Comparison of ENCODE assay signal across 21 mouse cellular contexts in the genomic region with DNA sequence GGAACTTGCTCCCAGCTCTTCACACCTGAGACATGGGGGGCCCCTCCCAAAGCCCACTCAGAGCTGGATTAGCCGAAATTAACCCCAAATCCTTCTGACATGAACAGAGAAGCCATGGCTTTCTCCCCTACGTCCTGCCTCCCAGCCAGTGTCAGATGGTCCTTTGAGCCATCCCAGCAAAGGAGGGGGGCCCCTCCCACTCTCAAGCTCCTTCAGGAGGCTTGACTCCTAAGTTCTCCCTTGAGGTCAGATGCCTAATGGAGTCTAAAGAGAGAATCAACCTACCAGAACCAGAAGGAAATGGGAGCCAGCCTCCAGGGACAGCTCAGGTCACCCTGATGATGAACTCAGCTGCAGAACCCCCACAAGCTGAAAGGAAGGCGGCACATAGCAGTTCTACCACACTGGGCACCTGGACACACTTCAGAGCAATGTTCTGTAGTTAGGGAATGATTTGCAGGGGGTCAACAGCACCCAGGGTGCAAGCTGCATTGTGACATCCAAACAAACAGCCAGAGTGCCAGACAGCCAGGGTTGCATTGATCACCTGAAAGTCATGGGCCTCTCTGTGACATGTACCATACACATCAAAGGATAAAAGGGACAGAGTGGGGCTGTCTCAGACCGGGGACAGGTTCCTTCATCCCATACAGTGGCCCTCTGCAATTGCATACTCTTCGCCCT. TPM values are rescaled to one million over a fixed set of nuclear protein-coding genes. Genes with fewer than 3 reads are reported as not detected.
"Had no signal": no experiment of that assay in that cellular context is flagged by ENCODE, and none has a peak within 500 bp of the region (broad histone marks: within the 10 kb centered on the region; RNA-seq: fewer than 3 reads in every experiment).

No protein-coding gene starts in this region.

- ATAC-seq: intestine, postnatal 0 days; midbrain, embryonic 15.5 days had no signal

- H3K4me3 ChIP-seq: layer of hippocampus, adult 2 months; limb, embryonic 10.5 days; limb, embryonic 13.5 days; liver, embryonic 13.5 days; midbrain, embryonic 12.5 days; midbrain, embryonic 15.5 days; myocyte; neural tube, embryonic 13.5 days had no signal

- H3K9ac ChIP-seq: limb, embryonic 13.5 days; liver, embryonic 13.5 days; midbrain, embryonic 12.5 days; midbrain, embryonic 15.5 days; neural tube, embryonic 13.5 days had no signal

- H3K9me3 ChIP-seq: limb, embryonic 10.5 days; limb, embryonic 13.5 days; liver, embryonic 13.5 days; midbrain, embryonic 12.5 days; midbrain, embryonic 15.5 days; neural tube, embryonic 13.5 days had no signal

- H3K27me3 ChIP-seq: limb, embryonic 13.5 days; liver, embryonic 13.5 days; midbrain, embryonic 12.5 days; midbrain, embryonic 15.5 days; neural tube, embryonic 13.5 days had no signal

- H3K4me1 ChIP-seq: limb, embryonic 13.5 days; midbrain, embryonic 12.5 days; midbrain, embryonic 15.5 days; neural tube, embryonic 13.5 days had no signal

- H3K36me3 ChIP-seq: limb, embryonic 10.5 days; limb, embryonic 13.5 days; liver, embryonic 13.5 days; midbrain, embryonic 12.5 days; midbrain, embryonic 15.5 days; neural tube, embryonic 13.5 days had no signal

- DNase-seq: kidney, postnatal 10 days; layer of hippocampus, adult 9-11 months; liver, embryonic 13.5 days; lung, adult 2 months; lung, postnatal 14 days; lung, postnatal 4 days; retina, postnatal 1 day; right cerebral cortex, postnatal 25 days; spleen, adult 18-20 months; thymus, adult 18-20 months; thymus, postnatal 36 days had no signal

- H3K4me2 ChIP-seq: limb, embryonic 13.5 days; liver, embryonic 13.5 days; midbrain, embryonic 12.5 days; midbrain, embryonic 15.5 days; neural tube, embryonic 13.5 days had no signal

- H3K27ac ChIP-seq: layer of hippocampus, adult 2 months; limb, embryonic 10.5 days; limb, embryonic 13.5 days; liver, embryonic 13.5 days; midbrain, embryonic 12.5 days; midbrain, embryonic 15.5 days; neural tube, embryonic 13.5 days had no signal

RNA-seq across cellular contexts. Expression of gene Pemt, which starts 9.6 kb away (rescaled TPM):
- total RNA-seq: monocyte, adult 5-6 weeks; neutrophil, adult 5-6 weeks had no signal
